In genomic region chr7:29039985-29040661, GRCm38 (mm10) we compare ENCODE assay signal across 8 mouse cellular contexts. TPM values are rescaled to one million over a fixed set of nuclear protein-coding genes. Genes with fewer than 3 reads are reported as not detected.
DNase-seq lines count a peak whose midpoint lies in the region; ATAC-seq and TF ChIP-seq lines count a peak whose summit lies in the region.

No protein-coding gene starts in this region.

- peak overlapping the region; percentile 51 for H3K9ac ChIP-seq in kidney, postnatal 0 days (ENCODE audit: low read depth, low read length)

- ATAC-seq in granulocyte monocyte progenitor cell, adult 5-6 weeks (replicated peaks; ENCODE audit: poor library complexity, severe bottlenecking) = peak; percentile 20
- no peak for ATAC-seq in kidney, postnatal 0 days (replicated peaks; ENCODE audit: low FRiP score, low read depth)

- no peaks in the 10 kb centered on the region for H3K9me3 ChIP-seq in kidney, postnatal 0 days (replicated peaks; ENCODE audit: low read length)

- H3K36me3 ChIP-seq in kidney, postnatal 0 days (ENCODE audit: insufficient read depth, low read length) = no peaks in the 10 kb centered on the region

- peak overlapping the region; percentile 23 for H3K4me3 ChIP-seq in kidney, postnatal 0 days (replicated peaks; ENCODE audit: low read depth, low read length)

- no peak for TF ChIP-seq CTCF in kidney, postnatal 0 days (IDR thresholded peaks at IDR 0.05; ENCODE audit: low read depth)

- H3K4me1 ChIP-seq in kidney, postnatal 0 days (replicated peaks; ENCODE audit: insufficient read depth, low read length) = peaks cover 14% of the 10 kb centered on the region; the same call in 1 of the 2 replicates

- H3K27ac ChIP-seq in kidney, postnatal 0 days = no peak overlapping the region

- peak overlapping the region; percentile 61 for H3K4me2 ChIP-seq in kidney, postnatal 0 days (ENCODE audit: low read length)

- peak; percentile 24 to 32 for DNase-seq in cerebellum, postnatal 10 days
- DNase-seq in cerebellum, postnatal 36 days = no peak
- DNase-seq in ZHBTc4 (ENCODE audit: low read depth, low spot score) (peak; percentile 72), adipocyte (ENCODE audit: low spot score) (no peak)
- peak; percentile 35 for DNase-seq in kidney, postnatal 0 days (ENCODE audit: low spot score)
- DNase-seq in naive thymus-derived CD4-positive, alpha-beta T cell, adult 2 months (ENCODE audit: low read depth) = peak; percentile 48
- no peak for DNase-seq in left cerebral cortex, adult 9 months (ENCODE audit: low spot score in 2 of 2)

- WGBS in kidney, postnatal 0 days = 1% methylated on average over 26 of the region's 26 CpGs

- H3K27me3 ChIP-seq in kidney, postnatal 0 days (ENCODE audit: insufficient read depth, low read length) = no peaks in the 10 kb centered on the region

RNA-seq across cellular contexts. Expression of gene Map4k1, which starts 58.3 kb away (rescaled TPM):
- total RNA-seq in granulocyte monocyte progenitor cell, adult 5-6 weeks (2014; fragmentation: Nextera tagmentation) = 46.1 and 62.3 TPM in 2 replicates
- 42.4 and 48.7 TPM in 2 replicates for total RNA-seq in granulocyte monocyte progenitor cell, adult 5-6 weeks (2017)
- 7.6 and 9.5 TPM in 2 replicates for polyA plus RNA-seq in kidney, postnatal 0 days (2015; fragmentation: Nextera tagmentation; extraction: Ambion mirVana)

RNA-seq across cellular contexts. Expression of gene Eif3k, which starts 58.5 kb away (rescaled TPM):
- 474 TPM in 2 replicates for total RNA-seq in granulocyte monocyte progenitor cell, adult 5-6 weeks (2014; fragmentation: Nextera tagmentation)
- 400 and 462 TPM in 2 replicates for total RNA-seq in granulocyte monocyte progenitor cell, adult 5-6 weeks (2017)
- polyA plus RNA-seq in kidney, postnatal 0 days (2015; fragmentation: Nextera tagmentation; extraction: Ambion mirVana) = 467 and 479 TPM in 2 replicates

Comparison
In these comparisons a context has a peak if more than half of its experiments do, and no peak if none do; other contexts are left out.
1. DNase-seq: peak in cerebellum, postnatal 10 days (2 of 2), ZHBTc4 (single experiment), kidney, postnatal 0 days (single experiment) and naive thymus-derived CD4-positive, alpha-beta T cell, adult 2 months (single experiment); none in cerebellum, postnatal 36 days (0 of 2), adipocyte (single experiment) and left cerebral cortex, adult 9 months (0 of 2).